Mouse (Mus musculus): ENCODE data around the gene Trp53bp2.

Trp53bp2 gene

GRCm38 (mm10) chr1:182460291-182461244, 51.6 kb downstream of the Trp53bp2 start:
- ATAC-seq (ENCODE audit: low TSS enrichment) = no peak

GRCm38 (mm10) chr1:182461261-182461660, 52.3 kb downstream of the Trp53bp2 start:
- ATAC-seq (ENCODE audit: low TSS enrichment) = no peak

- ATAC-seq (ENCODE audit: low TSS enrichment) = no peak
Observed at GRCm38 (mm10) chr1:182461813-182462212, 52.8 kb downstream of the Trp53bp2 start.

GRCm38 (mm10) chr1:182465309-182465708, 56.3 kb downstream of the Trp53bp2 start:
- ATAC-seq (ENCODE audit: low TSS enrichment) = no peak

- no peak for ATAC-seq (ENCODE audit: low TSS enrichment)
Observed at GRCm38 (mm10) chr1:182465978-182466377, 57.0 kb downstream of the Trp53bp2 start.

GRCm38 (mm10) chr1:182475005-182475796, 66.2 kb downstream of the Trp53bp2 start:
- ATAC-seq (ENCODE audit: low TSS enrichment) = peak; percentile 85

- ATAC-seq (ENCODE audit: low TSS enrichment) = no peak
Observed at GRCm38 (mm10) chr1:182478935-182479334, 70.0 kb downstream of the Trp53bp2 start.

GRCm38 (mm10) chr1:182481138-182481537, 72.2 kb downstream of the Trp53bp2 start:
- ATAC-seq (ENCODE audit: low TSS enrichment) = no peak

GRCm38 (mm10) chr1:182481646-182482295, 72.8 kb downstream of the Trp53bp2 start:
- no peak for ATAC-seq (ENCODE audit: low TSS enrichment)

GRCm38 (mm10) chr1:182482991-182483909, 74.3 kb downstream of the Trp53bp2 start:
- ATAC-seq (ENCODE audit: low TSS enrichment) = peak; percentile 42

GRCm38 (mm10) chr1:182483910-182484274, 74.9 kb downstream of the Trp53bp2 start:
- peak; percentile 51 for ATAC-seq (ENCODE audit: low TSS enrichment)

GRCm38 (mm10) chr1:182488503-182488902, 79.5 kb downstream of the Trp53bp2 start:
- ATAC-seq (ENCODE audit: low TSS enrichment) = no peak

GRCm38 (mm10) chr1:182489803-182490452, 81.0 kb downstream of the Trp53bp2 start:
- peak; percentile 94 for ATAC-seq (ENCODE audit: low TSS enrichment)

GRCm38 (mm10) chr1:182490568-182490967, 81.6 kb downstream of the Trp53bp2 start:
- ATAC-seq (ENCODE audit: low TSS enrichment) = no peak

- ATAC-seq (ENCODE audit: low TSS enrichment) = peak; percentile 41
Observed at GRCm38 (mm10) chr1:182491839-182492238, 82.9 kb downstream of the Trp53bp2 start.

GRCm38 (mm10) chr1:182494285-182495145, 85.5 kb downstream of the Trp53bp2 start:
- ATAC-seq (ENCODE audit: low TSS enrichment) = no peak

- no peak for ATAC-seq (ENCODE audit: low TSS enrichment)
Observed at GRCm38 (mm10) chr1:182496685-182497084, 87.7 kb downstream of the Trp53bp2 start.

- no peak for ATAC-seq (ENCODE audit: low TSS enrichment)
Observed at GRCm38 (mm10) chr1:182497736-182498135, 88.8 kb downstream of the Trp53bp2 start.

GRCm38 (mm10) chr1:182499443-182500089, 90.6 kb downstream of the Trp53bp2 start:
- no peak for ATAC-seq (ENCODE audit: low TSS enrichment)
